Mouse (Mus musculus) midbrain, embryonic 16.5 days (tissue): ENCODE results near the gene Iars2. TPM values are rescaled to one million over a fixed set of nuclear protein-coding genes. Genes with fewer than 3 reads are reported as not detected.

Experiments used
- ATAC-seq: fragments of 200-750 bp; cut with Nextera tagmentation; 2 replicates; pipeline ENCODE4 v1.8.0; 2017; ENCODE audit warnings: moderate TSS enrichment
- H3K27ac ChIP-seq: fragments of 300-500 bp; sonication (generic); 2 replicates; pipeline ENCODE4 v1.5.1; 2014; ENCODE audit warnings: mild to moderate bottlenecking, low read length, mixed read lengths
- H3K27me3 ChIP-seq: fragments of 300-500 bp; sonication (generic); 2 replicates; pipeline ENCODE4 v1.6.1; 2014; ENCODE audit warnings: low read depth, low read length, mixed read lengths; ENCODE audit not compliant: control insufficient read depth, insufficient read depth
- H3K36me3 ChIP-seq: fragments of 300-500 bp; sonication (generic); 2 replicates; pipeline ENCODE4 v1.6.1; 2014; ENCODE audit warnings: mild to moderate bottlenecking, low read length, moderate library complexity, mixed read lengths; ENCODE audit not compliant: control insufficient read depth, insufficient read depth
- H3K4me1 ChIP-seq: fragments of 300-500 bp; sonication (generic); 2 replicates; pipeline ENCODE4 v1.6.1; 2014; ENCODE audit warnings: mild to moderate bottlenecking, low read length, mixed read lengths; ENCODE audit not compliant: control insufficient read depth, insufficient read depth
- H3K4me2 ChIP-seq: fragments of 300-500 bp; sonication (generic); 2 replicates; pipeline ENCODE4 v1.6.1; 2014; ENCODE audit warnings: mild to moderate bottlenecking, low read length, mixed read lengths
- H3K4me3 ChIP-seq: fragments of 300-500 bp; sonication (generic); 2 replicates; pipeline ENCODE4 v1.5.1; 2014; ENCODE audit warnings: low read depth, mild to moderate bottlenecking, low read length, moderate library complexity, mixed read lengths
- H3K9ac ChIP-seq: fragments of 300-500 bp; sonication (generic); 2 replicates; pipeline ENCODE4 v1.6.1; 2014; ENCODE audit warnings: low read depth, low read length, mixed read lengths
- H3K9me3 ChIP-seq: fragments of 300-500 bp; sonication (generic); replicated peaks from 2 replicates; pipeline ENCODE4 v1.6.1; 2014; ENCODE audit warnings: mild to moderate bottlenecking, low read length, mixed read lengths; ENCODE audit not compliant: control insufficient read depth, poor library complexity, severe bottlenecking
- WGBS: fragments of 180-500 bp; shearing (Covaris S2); extraction: QIAGEN DNeasy Blood & Tissue Kit; methylation state at CpG from one replicate; pipeline ENCODE4 v1.1.7; 2014; 5-methylcytosine and 5-hydroxymethylcytosine counted together
- polyA plus RNA-seq: library from polyadenylated mRNA; unstranded; fragments of >200 nt; fragmentation: Nextera tagmentation; extraction: Ambion mirVana; gene quantifications from 2 replicates; pipeline ENCODE4 v1.2.1, GENCODE M21; 2015

Gene Iars2
- 17.0 and 17.8 TPM in 2 replicates for polyA plus RNA-seq

DNA sequence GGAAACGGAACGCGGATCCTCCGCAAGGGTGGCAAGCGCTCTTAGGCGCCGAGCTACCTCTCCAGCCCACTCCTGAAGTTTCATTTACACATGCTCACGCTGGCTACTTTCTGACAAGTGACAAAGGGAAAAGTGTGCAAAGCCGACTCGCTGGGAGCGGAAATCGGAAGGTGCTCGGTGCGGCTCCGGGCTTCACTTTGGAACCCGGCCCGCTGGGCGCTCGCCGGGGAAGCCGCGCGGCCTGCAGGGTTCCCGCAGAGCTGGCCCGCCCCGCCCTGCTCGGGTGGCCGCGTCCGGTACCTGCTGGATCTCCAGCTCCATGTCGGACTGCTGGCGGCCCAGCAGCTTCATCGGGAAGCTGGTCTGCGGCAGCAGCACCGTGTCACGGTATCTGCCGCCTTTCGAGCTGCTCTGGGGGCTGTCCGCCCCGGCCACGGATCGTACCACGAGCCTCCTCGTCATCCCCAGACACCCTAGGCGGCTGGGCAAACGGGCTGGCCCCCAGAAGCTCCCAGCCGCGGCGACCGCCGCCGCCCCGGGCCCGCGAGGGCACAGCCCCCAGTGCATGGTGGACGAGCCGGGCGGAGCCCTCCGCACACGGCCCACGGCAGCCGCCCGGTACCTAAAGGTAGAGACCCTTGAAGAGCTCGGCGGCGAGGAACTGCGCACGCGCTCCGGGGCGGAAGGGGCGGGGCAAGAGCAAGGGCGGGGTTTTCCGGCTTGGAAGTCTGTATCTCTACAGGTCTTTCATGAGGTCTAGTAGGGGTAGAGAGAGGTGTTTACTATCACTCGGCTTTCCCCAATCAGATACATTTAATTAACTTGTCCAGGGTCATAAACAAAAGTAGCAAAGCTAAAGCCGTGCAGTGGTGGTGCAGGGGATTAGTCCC lies at the start of gene Iars2:
Iars2 (minus strand) TSS at position 676 of the 890 bp plus-strand sequence.
- H3K36me3 ChIP-seq, result peaks cover 11% of the 10 kb centered on the region; the same call in 1 of the 2 replicates
- no peaks in the 10 kb centered on the region for H3K9me3 ChIP-seq
- peak; percentile 94 for ATAC-seq
- whole genome bisulfite sequencing, result under 1% methylated on average over 68 of the region's 76 CpGs
- peak within 1 kb of the TSS; percentile 77 for H3K4me3 ChIP-seq
- H3K4me1 ChIP-seq, result peaks cover 29% of the 10 kb centered on the region
- H3K27me3 ChIP-seq, result no peaks in the 10 kb centered on the region
- peak within 1 kb of the TSS; percentile 92 for H3K27ac ChIP-seq
- peak within 1 kb of the TSS; percentile 68 for H3K4me2 ChIP-seq
- H3K9ac ChIP-seq, result peak within 1 kb of the TSS; percentile 91

DNA sequence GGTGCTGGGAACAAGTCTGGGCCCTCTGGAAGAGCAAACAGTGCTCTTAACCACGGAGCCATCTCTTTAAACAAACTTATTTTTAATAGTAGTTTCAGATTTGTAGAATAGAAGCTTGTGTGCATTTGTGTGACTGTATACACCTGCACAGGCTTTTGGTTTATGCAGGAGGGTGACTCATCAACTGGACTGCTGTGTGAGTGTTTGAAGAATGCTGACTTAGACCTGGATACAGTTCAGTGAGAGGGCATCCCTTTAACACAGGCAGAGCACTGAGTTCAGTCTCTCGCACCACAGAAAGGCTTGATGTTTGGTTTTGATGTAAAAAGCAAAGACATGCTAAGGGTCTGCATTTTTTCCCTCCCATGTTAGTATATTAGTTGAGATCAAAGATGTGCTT lies 48.2 kb upstream of the Iars2 start:
- Histone ChIP-seq H3K9ac (no peak overlapping the region), H3K4me3 (no peak overlapping the region), H3K36me3 (peaks cover 44% of the 10 kb centered on the region), H3K4me2 (no peak overlapping the region), H3K27ac (no peak overlapping the region), H3K9me3 (no peaks in the 10 kb centered on the region), H3K4me1 (no peaks in the 10 kb centered on the region), H3K27me3 (no peaks in the 10 kb centered on the region)
- 96% methylated on average over 2 of the region's 2 CpGs for WGBS
- no peak for ATAC-seq

DNA sequence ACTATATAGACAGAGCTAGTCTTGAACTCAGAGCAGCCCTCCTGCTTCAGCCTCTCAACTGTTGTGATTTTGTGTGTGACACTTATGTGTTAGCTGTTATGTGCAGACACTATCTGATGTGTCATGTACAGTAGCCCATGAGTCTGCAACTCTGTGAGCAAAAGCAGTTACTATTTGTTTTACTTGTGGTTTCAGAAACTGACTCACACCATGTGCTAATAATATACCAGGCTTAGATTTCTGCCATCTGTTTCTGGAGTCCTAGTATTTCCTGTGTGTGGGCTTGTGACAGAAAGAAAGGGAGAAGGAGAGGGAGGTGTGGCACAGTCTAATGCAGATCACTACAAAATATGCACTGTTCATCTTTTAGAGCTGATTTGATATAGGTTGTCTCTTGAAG lies 47.2 kb upstream of the Iars2 start:
- Histone ChIP-seq H3K27ac (no peak overlapping the region), H3K36me3 (peaks cover 48% of the 10 kb centered on the region), H3K9me3 (no peaks in the 10 kb centered on the region), H3K4me3 (no peak overlapping the region), H3K27me3 (no peaks in the 10 kb centered on the region), H3K9ac (no peak overlapping the region), H3K4me1 (no peaks in the 10 kb centered on the region), H3K4me2 (no peak overlapping the region)
- no peak for ATAC-seq

DNA sequence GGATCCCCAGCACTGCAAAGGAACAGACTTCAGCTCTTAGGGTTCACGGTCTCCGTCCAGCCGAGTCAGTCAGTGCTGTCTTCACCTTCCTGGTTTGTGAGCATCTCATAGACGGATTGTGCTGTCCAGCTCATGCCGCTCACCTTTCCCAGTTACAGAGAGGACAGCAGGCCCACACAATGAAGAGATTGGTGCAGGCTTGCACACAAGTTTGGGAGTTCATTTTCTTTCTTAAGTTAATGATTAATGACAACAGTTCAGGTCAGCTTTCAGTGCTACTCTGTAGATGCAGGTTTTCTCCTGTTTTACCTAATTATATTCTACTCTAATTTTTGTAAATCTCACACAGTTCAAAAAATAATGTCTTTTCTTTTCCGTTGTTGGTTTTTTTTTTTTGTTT lies 40.8 kb upstream of the Iars2 start:
- H3K4me2 ChIP-seq, result no peak overlapping the region
- no peak overlapping the region for H3K27ac ChIP-seq
- H3K9ac ChIP-seq, result no peak overlapping the region
- H3K4me3 ChIP-seq, result no peak overlapping the region
- peaks cover 11% of the 10 kb centered on the region for H3K4me1 ChIP-seq
- ATAC-seq, result no peak
- no peaks in the 10 kb centered on the region for H3K9me3 ChIP-seq
- H3K27me3 ChIP-seq, result no peaks in the 10 kb centered on the region
- peaks cover 29% of the 10 kb centered on the region for H3K36me3 ChIP-seq
- WGBS, result 97% methylated on average over 6 of the region's 6 CpGs

DNA sequence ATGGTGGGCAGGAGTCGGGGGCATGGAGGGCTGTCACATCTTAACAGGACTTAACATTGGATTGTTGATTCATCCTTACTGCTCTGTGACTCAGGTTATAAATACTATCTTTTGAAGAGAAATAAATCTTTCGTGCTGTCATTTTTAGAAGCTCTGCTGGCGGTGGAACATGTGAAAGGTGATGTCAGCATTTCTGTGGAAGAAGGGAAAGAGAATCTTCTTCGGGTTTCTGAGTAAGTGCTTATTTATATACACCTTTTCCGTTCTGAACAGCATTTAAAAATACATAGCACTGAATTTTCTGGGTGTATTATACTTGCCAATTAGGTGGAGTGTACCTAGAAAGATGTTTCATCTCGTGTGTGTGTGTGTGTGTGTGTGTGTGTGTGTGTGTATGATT lies 38.2 kb upstream of the Iars2 start:
- no peak for ATAC-seq
- Histone ChIP-seq H3K27me3 (no peaks in the 10 kb centered on the region), H3K9ac (no peak overlapping the region), H3K4me1 (peaks cover 23% of the 10 kb centered on the region), H3K36me3 (peaks cover 17% of the 10 kb centered on the region), H3K4me2 (no peak overlapping the region), H3K9me3 (no peaks in the 10 kb centered on the region), H3K4me3 (no peak overlapping the region), H3K27ac (no peak overlapping the region)
- WGBS, result 89% methylated on average over 6 of the region's 6 CpGs

DNA sequence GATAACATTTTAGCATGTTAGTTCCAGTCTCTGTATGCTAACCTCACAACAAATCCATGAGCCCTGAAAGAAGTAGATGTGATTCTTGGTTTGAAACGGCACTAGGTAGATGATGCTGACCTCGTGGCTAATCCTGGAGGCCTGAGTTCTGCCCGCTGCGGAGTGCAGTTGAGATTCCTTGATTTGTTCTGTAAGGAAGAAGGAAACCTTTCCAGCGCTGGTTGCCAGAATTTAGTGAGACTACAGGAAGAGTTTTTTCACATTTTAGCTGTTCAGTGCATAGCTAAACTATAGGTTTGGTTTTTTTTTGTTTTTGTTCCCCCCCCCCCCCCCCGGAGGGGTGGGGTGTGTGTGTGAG lies 35.0 kb upstream of the Iars2 start:
- Histone ChIP-seq H3K4me2 (peak overlapping the region; percentile 76), H3K36me3 (peaks cover 3% of the 10 kb centered on the region; the same call in 1 of the 2 replicates), H3K4me1 (peaks cover 28% of the 10 kb centered on the region), H3K27me3 (no peaks in the 10 kb centered on the region), H3K9ac (peak overlapping the region; percentile 86; the same call in 1 of the 2 replicates), H3K4me3 (peak overlapping the region; percentile 96), H3K9me3 (no peaks in the 10 kb centered on the region), H3K27ac (no peak overlapping the region)
- no peak for ATAC-seq
- WGBS, result 34% methylated on average over 6 of the region's 6 CpGs

DNA sequence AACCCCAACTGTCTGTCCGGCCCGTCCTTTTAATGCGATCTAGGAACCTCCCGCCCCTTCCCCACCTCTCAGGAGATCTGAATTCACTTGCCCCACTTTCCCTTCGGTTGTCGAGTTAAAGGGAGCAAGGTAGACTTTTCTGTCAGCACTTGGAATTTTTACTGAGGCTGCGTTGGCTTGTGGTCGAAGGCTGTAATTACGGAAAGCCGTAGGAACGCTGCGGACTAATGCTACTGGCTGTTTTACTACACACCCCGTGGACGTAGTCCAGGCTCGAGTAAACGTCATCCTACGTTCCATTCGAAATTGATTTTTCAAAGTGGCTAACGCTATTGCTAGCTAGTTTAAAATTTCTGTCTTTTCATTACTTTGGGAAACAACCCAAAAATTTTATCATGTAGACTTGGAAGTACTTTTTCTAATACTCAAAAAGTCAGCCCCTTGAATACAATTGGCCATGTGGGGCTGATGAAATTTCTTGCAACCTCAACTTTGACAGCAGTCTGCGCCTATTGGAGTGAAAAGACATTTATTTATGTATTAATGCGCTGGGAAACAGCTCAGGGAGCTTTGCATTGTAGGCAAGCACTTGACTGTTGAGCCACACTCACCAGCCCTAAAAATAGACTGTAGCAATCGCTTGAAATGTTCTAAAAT lies 34.5 kb upstream of the Iars2 start:
- peak overlapping the region; percentile 76 for H3K4me2 ChIP-seq
- WGBS, result 5% methylated on average over 22 of the region's 22 CpGs

DNA sequence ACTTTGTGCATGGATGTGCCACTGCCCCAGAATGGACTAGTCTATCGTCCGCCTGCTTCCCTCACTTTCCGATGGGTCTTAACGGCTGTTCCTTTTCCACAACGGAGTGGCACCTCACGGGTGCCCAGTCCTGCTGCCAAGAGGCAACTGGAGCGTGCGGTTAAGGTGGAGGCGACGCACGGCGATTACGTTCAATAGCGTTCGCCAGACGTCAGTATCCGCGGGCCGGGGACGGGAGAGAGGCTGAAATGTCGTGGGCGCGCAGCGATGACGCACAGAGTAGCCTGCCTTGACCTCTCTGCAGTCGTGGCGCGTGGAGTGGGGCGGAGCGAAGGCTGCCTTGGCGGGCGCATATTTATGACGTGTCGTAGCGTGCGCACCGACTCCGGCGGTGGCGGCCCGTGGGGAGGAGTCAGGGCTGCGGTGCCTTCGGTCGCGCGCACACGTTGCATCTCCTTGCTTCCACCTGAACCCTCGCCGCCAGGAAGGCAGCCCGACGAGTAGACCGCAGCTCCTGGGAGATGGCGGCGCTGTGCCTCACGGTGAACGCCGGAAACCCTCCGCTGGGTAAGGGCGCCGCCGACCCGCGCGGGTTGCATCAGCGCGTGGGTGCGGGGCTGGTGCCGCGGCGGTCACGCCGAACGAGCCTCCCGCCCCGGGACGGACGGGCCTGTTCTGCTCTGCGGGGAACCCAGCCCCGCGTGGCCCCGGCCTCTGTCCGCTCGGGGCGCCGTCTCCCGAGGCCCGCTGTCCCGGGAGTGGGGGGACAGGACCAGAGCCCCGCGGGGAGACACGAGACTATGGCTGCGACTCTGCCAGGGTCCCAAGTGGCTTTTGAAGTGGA lies 33.7 kb upstream of the Iars2 start, which contains the start of gene Eprs:
Eprs (plus strand) TSS at position 368 of the 844 bp plus-strand sequence.
- Histone ChIP-seq H3K4me2 (peak within 1 kb of the TSS; percentile 76), H3K36me3 (peaks cover 4% of the 10 kb centered on the region), H3K27ac (peak within 1 kb of the TSS; percentile 92), H3K9ac (peak within 1 kb of the TSS; percentile 86), H3K4me1 (peaks cover 28% of the 10 kb centered on the region), H3K4me3 (peak within 1 kb of the TSS; percentile 96), H3K27me3 (no peaks in the 10 kb centered on the region), H3K9me3 (no peaks in the 10 kb centered on the region)
- ATAC-seq, result peak; percentile 96
- under 1% methylated on average over 90 of the region's 92 CpGs for WGBS

More for the DNA sequence above, 34.5 kb upstream of the Iars2 start:
- peak overlapping the region; percentile 86 for H3K9ac ChIP-seq
- peak; percentile 50 for ATAC-seq
- peak overlapping the region; percentile 96 for H3K4me3 ChIP-seq
- H3K36me3 ChIP-seq, result peaks cover 3% of the 10 kb centered on the region; the same call in 1 of the 2 replicates
- H3K27ac ChIP-seq, result peak overlapping the region; percentile 92
- no peaks in the 10 kb centered on the region for H3K27me3 ChIP-seq
- H3K4me1 ChIP-seq, result peaks cover 28% of the 10 kb centered on the region
- H3K9me3 ChIP-seq, result no peaks in the 10 kb centered on the region
